Mouse (Mus musculus) fat pad, adult 2 months (tissue): Measurements from ENCODE around the gene Aven.

Experiments
- DNase-seq: peaks from one replicate; pipeline ENCODE4 v3.0.0-alpha.2; 2011; ENCODE audit warnings: low read depth, low spot score; ENCODE audit errors: extremely low read depth

Gene Aven

DNA sequence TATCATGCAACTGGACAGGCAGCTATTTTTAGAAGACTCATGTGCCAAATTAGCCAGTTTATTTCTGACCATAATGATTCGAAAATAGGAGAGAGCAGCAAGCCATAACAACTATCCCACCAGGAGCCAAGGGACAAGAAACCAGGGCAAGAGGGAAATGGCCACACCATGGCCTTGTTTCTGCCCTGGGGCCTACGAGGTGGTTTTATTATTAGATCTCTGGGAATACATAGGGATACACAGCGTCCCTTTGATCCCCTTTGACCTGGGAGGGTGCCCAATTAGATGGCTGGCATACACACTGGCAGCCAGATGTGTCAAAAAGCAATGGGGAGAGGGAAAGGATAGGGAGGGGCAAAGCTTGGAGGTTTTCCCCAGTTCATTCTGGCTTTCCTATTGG lies 161.1 kb downstream of the Aven start:
- DNase-seq = no peak

DNA sequence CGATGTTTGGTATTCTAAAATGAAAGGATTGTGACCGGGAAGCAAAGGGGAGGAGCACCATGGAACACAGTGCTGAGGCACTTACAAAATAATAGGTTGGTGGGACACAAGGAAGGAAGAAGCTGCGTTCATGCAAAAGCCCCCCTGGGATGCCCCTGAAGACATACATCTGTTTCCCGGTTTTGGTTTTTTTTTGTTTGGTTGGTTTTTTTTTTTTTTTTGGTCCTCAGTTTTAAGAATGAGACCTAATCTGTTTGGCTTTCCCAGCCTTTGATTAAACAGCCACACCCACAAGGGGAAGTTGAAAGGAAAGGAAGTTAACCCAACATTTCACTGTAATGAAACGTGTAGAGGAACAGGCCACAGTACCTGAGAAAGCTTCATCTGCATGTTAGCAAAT lies 163.4 kb downstream of the Aven start:
- no peak for DNase-seq

DNA sequence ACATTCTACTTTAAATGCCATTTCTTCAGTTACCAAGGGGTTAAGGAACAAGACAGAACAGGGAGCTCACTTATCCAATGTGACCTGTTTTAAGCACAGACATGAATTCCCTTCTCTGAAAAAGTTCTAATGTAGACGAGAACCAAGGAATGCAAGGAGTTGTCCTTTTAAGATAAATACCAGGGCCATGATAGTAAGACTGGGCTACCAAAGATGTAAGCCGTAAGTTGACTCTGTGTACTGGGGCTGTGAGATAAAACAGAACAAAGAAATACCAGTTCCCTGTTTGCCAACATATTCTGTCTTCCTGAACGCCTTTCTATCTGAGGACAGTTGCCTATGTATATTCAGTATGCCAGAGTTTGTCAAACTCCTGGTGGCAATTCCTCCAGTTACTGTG lies 176.7 kb downstream of the Aven start:
- DNase-seq = no peak

DNA sequence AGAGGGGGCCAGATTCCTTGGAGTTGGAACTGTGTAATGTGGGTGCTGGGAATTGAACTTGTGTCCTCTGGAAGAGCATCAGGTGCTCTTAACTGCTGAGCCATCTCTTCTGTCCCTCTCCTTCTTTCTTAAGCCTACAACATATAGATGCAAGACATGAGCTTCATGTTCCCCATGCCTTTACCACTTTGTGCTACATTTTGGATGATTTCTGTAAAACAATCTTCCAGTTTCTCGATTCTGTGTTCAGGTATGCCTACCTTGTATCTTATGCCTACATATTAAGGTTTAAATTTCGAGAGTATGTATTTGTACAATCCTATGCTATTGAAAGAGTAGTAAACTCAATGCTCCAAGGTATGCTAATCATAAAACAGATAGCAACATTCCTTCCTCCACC lies 183.4 kb downstream of the Aven start:
- no peak for DNase-seq

GRCm38 (mm10) chr2:112676721-112677120 lies 184.0 kb downstream of the Aven start:
- DNase-seq = no peak

DNA sequence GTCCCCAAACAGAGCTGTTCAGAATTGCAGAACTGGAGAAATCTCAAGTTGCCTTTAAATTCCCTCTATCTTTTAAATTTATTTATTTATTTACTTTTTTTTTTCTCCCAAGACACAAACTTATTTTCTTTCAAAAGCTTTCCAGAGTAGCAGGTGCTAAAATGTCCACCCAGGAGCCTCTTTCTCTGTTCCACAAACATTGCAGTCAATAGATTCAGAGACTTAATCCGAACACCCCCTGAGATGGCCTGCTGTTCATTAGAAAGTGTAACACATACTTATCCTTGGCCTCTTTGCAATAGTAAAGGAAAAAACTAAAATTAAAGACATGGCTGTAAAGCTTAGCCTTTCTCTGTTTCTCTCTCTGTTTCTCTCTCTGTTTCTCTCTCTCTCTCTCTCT lies 184.5 kb downstream of the Aven start:
- no peak for DNase-seq

- DNase-seq = no peak
These were observed 189.1 kb downstream of the Aven start for GRCm38 (mm10) chr2:112681817-112682216.
